Mouse (Mus musculus) right cerebral cortex, postnatal 4 days (tissue): ENCODE results near the gene Retnla.
"Not testable (repeated sequence)": the region's sequence is repeated elsewhere in the genome, so short reads cannot be mapped to it uniquely, and the experiment has no call there.

Source experiments
- DNase-seq: peaks from one replicate; pipeline ENCODE4 v3.0.0-alpha.2; 2022

Gene Retnla

GRCm38 (mm10) chr16:48842266-48842665 is at the start of gene Retnla:
Retnla (plus strand) TSS chr16:48842551.
- no peak for DNase-seq

DNA sequence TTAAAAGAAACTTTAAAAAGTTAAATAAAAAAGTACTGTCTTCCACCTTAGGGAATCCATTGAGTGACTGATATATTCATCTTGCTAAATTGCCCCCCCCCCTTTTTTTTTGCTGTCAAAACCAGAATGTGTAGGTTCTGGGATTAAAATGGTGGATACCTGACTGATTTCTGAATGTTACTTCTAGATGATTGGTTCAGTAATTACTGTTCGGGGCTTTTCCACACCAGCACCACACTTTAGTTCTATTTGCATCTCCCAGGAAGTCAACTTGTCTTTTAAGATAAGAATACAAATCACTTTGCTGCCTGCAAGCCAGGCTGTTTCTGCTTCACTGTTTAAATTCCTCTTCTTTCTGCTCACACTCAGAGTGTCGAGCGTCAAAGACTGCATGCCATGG is 44.1 kb upstream of the Retnla start:
- no peak for DNase-seq

DNA sequence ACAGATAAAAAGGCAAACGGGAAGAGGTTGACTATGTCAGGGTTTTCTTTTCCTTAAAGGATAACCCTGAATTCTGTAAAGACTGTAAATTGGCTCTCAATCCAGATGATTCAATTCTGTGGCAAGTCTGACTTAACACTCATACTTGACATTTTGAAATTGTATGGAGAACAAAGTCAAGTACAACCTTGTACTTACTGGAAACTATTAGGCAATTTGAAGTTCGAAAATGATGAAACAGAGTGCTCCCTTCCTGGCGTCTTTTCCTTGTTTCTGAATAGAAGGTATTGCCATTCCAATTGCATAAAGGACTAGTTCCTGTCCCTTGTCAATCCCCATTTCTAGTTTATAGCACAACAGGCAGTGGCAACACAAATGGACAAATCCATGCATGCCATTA is 42.9 kb upstream of the Retnla start:
- DNase-seq = no peak

DNA sequence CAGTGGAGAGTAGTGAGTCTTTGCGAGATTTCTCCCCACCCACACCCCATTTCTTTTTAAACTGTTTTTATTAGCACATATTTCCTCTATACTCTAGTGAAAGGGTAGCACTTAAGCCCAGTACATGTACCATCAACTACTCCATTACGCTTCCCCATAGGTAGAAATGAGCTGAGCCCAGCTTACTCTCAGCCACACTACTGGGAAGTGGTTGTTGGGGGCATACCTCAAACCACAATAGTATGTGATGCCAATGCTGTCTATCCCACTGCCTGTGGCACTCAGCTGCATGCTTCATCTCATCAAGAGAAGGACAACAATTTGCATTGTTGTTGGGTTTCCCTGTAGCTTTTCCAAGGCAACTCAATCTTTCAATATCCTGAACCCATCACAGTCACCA is 41.4 kb upstream of the Retnla start:
- DNase-seq = no peak

DNA sequence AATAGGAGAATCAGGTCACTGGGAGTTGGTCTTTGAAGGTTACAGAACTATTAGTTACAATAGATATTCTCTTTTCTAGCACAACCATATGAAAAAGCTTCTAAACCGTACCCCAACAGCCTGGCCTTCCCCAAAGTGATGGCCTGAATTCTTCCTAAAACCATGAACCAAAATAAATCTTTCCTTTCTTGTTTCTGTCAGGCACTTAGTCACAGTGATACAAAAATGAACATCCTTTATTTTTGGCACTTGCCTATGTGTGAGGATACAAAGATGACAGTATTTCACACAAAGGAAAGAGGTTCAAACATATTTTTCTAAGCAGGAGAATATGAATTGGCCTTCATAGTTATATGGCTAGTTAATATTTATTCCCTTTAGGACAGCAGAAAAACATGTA is 36.9 kb upstream of the Retnla start:
- no peak for DNase-seq

- DNase-seq = no peak
Measured at GRCm38 (mm10) chr16:48806521-48806920, 35.8 kb upstream of the Retnla start.

- peak; percentile 8 for DNase-seq
Measured at GRCm38 (mm10) chr16:48809374-48809773, 33.0 kb upstream of the Retnla start.

DNA sequence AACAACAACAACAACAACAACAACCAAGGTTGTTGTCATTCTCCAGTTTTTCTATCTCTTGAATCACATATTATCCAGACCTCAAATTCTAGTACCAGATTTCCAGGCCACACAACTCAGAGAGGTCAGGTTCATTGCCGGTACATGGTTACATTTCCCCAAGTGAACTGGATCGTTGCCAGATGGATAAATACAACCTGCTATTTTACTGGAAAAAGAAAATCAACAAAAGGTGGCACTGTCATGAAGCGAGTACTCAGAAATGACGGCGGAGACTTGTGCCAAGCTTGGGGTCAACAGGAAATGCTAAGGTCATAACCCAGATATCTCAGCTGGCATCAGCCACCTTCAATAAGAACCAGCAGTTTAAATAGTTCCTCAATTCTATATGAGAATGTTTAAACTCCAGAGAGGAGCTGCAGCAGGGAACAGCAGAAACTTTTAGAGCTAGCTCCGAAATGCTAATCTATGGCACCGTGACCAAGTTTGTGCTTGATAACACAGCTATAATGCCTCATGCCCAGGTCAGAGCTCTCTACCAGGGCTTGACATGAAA is 30.4 kb upstream of the Retnla start:
- DNase-seq = no peak

GRCm38 (mm10) chr16:48816695-48817094 is 25.7 kb upstream of the Retnla start, which contains the start of gene Retnlb:
Retnlb (plus strand) TSS chr16:48816856.
- DNase-seq = no peak

GRCm38 (mm10) chr16:48818524-48818923 is 23.8 kb upstream of the Retnla start:
- no peak for DNase-seq

DNA sequence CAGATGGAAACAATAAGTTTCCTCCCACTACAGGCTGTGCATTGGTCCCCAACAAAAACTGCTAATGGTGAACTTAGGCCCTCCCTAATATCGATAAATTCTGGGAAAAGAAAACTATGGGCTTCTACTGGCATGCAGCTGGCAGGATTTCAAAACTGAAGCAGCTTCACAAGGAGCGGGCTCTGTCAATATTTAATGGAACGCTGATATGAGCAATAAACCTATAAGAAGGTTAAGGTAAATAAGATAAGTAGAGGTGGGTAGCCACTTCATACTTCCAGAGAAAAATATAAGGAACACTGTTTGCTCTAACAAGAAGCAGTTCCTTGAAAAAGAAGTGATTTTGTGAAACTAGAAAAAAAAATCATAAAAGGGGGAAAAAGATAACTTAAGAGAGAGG is 15.9 kb upstream of the Retnla start:
- no peak for DNase-seq

GRCm38 (mm10) chr16:48827625-48828024 is 14.7 kb upstream of the Retnla start:
- DNase-seq = no peak

GRCm38 (mm10) chr16:48829060-48829459 is 13.3 kb upstream of the Retnla start:
- DNase-seq = no peak

DNA sequence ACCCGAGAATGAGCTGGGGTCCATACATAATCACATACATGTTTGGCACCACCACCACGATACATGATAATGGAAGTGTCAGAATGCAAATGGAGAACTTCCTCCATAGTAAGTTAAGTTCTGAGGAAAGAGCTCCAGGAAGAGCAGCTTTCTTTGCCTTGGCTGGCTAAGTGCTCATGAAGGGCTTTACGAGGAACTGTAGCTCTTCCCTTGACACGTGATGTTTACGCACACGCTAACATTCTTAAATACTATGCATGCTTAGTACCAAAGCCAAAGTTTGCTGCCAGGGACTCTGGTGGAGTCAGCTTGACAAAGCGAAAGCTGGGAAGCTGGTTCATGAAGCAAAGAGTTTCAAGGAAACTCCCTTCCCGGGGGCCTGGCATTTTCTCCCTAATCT is 10.3 kb upstream of the Retnla start:
- no peak for DNase-seq

GRCm38 (mm10) chr16:48833626-48834025 is 8.7 kb upstream of the Retnla start:
- DNase-seq = not testable (repeated sequence)

GRCm38 (mm10) chr16:48843671-48844386 is 1.5 kb downstream of the Retnla start:
- DNase-seq = no peak

DNA sequence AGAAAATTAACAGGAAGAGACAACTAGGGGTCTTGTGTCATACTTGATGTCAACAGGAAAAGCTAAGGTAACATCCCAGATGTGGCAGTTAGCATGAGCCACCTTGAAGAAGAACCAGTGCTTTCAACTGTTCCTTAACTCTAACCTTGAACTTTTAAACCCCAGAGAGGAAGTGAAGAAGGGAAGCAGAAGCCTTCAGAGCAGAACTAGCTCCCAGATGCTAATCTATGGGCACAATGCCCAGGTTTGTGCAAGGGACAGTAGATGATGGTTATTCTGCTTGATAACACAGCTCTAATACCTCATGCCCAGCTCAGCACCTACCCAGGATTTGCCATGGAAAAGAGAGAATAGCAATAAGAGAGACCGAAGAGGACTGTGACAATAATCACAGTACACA is 22.7 kb downstream of the Retnla start:
- not testable (repeated sequence) for DNase-seq

DNA sequence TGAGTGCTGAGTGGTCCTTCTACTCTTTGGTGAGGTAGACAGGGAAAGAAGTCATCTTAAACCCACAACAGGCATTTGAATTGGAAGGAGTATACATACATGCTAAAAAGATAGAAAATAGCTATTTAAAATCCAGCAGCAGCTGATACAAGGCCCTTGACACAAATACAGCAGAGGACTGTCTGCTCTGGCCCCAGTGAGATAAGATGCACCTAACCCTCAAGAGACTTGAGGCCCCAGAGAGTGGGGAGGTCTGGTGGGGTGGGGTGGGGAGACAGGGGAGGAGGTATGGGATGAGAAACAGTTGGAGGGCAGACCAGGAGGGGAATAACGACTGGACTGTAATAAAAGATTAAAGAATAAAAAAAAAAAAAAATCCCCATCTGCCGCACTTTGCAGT is 25.3 kb downstream of the Retnla start:
- no peak for DNase-seq

DNA sequence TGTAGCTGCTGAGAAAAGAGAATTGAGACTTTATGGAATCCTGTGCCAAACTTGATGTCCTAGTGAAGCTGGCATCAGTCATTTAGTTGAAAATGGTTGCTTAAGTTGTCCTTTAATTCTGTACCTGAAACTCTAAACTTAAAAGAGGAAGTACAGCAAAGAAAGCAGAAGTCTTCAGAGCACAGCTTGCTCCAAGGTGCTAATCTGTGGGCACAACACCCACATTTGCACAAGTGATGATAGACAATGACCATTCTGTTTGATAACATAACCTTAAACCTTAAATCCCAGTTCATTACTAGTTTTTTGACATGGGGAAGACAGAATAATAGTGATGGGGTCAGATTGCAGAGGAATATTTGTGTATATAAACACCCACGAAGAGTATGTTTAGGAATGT is 26.3 kb downstream of the Retnla start:
- DNase-seq = no peak

DNA sequence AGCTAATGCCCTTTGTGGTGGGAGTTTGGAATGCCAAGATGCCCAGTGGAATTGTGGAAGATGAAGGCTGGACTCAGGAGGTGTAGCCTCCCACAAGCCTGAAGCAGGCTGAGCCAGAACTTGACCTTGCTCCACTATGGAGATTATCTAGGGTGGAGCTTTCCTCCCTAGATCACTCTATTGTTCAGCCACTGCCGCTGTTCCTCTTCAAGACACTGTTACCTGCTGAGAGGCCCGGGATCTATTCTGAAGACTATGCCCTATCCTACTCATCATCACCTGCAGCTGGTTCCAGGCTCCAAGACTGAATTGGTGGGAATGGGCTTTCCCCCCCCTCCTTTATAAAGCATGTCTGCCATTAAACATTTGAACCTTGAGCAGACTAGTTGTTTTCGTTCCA is 27.3 kb downstream of the Retnla start:
- no peak for DNase-seq

- no peak for DNase-seq
Measured at GRCm38 (mm10) chr16:48871754-48872153, 29.4 kb downstream of the Retnla start.

DNA sequence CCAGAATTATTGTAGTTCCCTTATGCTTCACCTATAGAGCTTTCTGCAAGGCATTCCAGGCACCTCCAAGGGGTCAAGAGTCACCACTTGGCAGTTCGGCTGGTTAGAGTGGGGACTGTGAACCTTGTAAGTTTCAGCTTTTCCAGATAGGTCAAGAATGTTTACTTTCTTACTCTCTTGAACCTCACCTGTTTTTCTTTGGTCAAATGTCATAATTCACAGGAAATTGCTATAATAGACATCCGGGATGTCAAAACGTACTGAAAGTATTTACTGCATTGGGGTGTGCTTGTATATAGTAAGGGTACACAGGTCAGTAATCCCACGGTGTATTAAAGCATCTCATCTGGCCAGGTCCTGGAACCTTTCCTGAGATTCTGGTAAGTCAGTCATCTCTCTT is 30.0 kb downstream of the Retnla start, which contains the start of gene Retnlg:
Gene Retnlg (plus strand): TSS at position 301 of the 400 bp plus-strand sequence.
- DNase-seq = no peak

GRCm38 (mm10) chr16:48890733-48891132 is 48.4 kb downstream of the Retnla start:
- no peak for DNase-seq
